Mouse (Mus musculus): Measurements from ENCODE around the gene Asic2.
A peak's percentile ranks its signal among the peaks of the same experiment; 100 is the strongest.
"Not testable (repeated sequence)": the region's sequence is repeated elsewhere in the genome, so short reads cannot be mapped to it uniquely, and the experiment has no call there.

Gene Asic2

DNA sequence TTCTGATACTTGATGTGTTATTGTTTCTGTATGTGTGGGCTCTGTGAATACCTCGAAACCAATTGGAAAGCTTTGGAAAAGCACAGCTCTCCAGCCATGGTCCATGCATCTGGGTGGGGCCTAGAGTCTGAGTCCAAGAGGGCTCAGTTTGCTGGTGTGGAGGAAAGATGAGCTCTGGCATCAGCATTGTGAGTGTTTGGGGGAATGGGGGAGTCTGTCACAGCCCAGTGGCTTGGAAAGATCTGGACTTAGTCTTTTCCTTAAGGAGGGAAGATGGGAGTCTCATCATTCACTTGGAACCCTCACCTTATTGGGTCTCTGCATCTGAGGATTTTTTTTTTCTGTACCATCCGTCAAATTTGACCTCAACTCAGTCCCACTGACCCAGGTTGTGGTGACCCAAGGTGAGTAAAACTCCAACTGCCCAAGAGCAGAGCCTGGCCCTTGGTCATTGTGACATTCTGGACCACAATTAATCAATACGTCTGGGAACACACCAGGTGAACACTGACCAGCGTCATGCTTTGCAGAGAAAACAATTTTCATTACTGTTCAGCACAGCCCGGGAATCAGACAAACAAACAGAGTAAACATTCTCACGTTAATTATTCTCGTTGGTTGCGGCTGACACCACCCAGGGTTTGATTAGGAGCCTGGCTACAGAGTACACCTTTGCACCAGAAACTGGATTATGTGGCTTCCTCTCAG is 594.1 kb downstream of the Asic2 start:
- DNase-seq (ENCODE audit: extremely low read depth, insufficient read length, low spot score) = no peak

DNA sequence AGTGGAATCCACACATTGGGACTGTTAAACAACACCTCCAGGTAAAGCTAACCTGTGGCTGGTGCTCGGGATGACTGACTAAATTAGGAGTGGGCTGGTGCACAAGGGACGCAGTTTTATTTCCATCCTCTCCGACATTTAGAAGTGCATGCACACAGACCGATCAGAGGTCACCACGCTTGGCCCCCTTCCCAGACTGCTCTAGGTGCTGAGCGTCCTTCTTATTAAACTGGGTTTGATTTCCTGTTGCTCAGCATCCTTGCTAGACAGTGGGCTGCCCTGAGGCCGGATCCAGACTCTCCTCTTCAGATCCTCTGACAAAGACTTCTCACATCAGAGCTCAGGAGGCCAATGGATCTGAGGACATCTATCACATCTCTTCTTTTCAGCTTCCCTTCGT is 596.7 kb downstream of the Asic2 start:
- DNase-seq (ENCODE audit: extremely low read depth, insufficient read length, low spot score) = no peak

DNA sequence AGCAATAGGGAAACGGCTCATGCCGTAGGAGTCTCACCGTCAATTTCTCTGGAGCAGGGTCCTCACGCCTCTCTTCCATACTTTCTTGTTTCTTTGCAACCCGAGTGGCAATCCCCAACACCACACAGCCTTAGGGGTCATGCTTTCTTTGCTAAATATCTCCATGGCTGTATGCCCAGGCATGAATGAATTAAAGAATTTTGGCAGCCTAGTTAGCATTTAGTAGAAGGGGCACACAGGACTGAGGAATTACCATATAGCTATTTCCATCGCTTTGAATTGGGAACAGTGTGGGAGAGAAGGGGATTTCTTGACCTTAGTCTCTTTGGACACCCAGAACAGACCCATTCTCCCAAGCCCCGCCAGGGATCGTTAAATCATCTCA is 597.8 kb downstream of the Asic2 start:
- DNase-seq (ENCODE audit: extremely low read depth, insufficient read length, low spot score) = no peak

DNA sequence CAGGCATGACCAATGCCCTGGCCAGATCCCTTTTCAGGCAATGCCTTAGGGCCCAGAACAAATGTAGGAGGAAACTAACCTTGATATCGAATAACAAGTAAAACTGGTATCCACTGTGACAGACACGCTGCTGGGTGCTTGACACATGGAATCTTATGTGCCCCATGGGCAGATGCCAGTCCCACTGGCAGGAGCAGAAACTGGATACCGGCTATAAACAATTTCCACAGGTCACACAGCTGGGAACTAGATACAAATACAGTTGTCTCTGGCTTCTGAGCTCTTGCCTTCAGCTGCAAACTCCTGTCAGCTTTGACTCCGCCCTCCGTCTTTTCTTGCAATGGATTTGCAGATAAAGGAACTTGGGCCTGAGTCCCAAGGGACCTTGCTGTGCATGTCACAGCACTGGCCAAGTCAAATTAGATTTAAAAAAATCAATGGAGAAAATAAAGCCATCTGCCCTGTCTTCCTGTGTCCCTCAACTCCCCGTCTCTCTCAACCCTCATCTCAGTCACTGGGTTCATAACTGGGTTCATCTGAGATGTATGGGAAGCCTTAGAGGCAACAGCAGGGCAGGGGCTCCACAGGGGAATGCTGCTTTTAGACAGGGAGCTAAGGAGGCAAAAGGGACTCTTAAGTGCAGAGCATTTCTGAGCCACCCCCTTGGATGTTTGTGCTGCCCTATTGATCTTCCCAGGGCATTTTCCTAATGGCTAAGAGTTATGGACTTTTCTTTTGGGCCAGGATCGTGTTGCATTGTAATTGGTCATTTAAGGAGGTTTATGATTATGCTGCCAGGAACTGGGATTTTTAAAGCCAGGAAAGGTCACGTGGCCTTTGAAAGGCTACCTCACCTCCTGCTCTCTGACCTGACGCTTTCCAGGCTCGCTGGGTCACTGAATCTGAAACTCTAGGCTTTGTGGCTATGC is 598.5 kb downstream of the Asic2 start:
- no peak for DNase-seq (ENCODE audit: extremely low read depth, insufficient read length, low spot score)

DNA sequence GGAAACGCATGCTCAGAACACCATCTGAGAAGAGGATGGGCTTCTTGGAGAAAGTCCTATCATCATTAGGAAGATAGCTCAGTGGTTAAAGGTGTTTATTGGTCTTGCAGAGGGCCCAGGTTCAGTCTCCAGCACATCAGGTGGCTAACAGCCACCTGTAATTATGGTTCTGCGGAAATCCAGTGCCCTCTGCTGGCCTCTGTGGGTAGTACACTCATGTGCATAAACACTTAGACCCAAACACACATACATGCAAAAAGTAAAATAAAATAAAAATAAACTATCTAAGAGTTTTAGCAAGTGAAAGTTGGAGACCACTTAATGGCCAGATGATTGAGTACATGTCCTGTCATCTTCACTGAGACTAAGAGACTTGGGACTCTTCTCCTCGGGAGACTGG is 603.8 kb downstream of the Asic2 start:
- no peak for DNase-seq (ENCODE audit: extremely low read depth, insufficient read length, low spot score)

GRCm38 (mm10) chr11:81362461-81362860 is 605.8 kb downstream of the Asic2 start:
- DNase-seq (ENCODE audit: extremely low read depth, insufficient read length, low spot score) = no peak

DNA sequence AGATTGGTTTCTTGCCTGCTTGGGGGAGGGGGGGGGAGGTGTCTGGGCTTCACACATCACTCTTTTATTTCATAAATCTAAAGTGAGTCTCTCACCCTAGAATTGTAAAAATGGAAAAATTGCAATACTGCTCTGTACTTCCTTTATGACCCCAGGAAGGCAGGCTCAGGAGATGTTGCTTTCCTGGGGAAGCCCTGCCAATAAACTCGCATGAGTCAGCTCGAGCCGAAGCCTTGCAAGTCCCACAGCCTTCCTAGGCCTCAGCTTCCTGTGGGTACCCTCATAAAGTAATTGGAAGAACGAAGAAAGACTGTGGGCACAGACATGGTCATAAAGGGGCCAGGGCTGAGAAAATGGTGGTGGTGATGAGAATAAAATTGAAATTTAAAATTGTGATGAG is 607.2 kb downstream of the Asic2 start:
- peak; percentile 16 for DNase-seq (ENCODE audit: extremely low read depth, insufficient read length, low spot score)

DNA sequence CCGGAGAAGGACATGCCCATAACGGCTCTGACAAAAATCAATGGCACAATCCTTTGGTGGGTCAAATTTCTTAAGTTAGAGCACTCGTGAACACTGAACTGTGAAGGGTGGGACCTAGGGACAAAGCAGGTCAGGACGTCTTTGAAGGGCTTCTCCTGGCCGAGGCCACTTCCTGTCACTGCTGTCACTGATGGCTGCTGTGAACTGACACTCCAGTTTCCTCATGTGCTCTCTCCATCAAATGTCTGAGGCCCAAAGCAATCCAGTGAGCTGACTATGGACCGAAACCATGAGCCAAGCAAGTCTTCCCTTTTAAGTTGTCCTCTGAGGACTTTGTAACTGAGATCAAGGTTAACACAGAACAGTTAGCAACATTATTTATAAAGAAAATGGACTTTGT is 617.8 kb downstream of the Asic2 start:
- not testable (repeated sequence) for DNase-seq (ENCODE audit: extremely low read depth, insufficient read length, low spot score)

GRCm38 (mm10) chr11:81331977-81332376 is 636.3 kb downstream of the Asic2 start:
- DNase-seq (ENCODE audit: extremely low read depth, insufficient read length, low spot score) = no peak

- DNase-seq (ENCODE audit: extremely low read depth, insufficient read length, low spot score) = no peak
Measured at GRCm38 (mm10) chr11:81330982-81331381, 637.3 kb downstream of the Asic2 start.

DNA sequence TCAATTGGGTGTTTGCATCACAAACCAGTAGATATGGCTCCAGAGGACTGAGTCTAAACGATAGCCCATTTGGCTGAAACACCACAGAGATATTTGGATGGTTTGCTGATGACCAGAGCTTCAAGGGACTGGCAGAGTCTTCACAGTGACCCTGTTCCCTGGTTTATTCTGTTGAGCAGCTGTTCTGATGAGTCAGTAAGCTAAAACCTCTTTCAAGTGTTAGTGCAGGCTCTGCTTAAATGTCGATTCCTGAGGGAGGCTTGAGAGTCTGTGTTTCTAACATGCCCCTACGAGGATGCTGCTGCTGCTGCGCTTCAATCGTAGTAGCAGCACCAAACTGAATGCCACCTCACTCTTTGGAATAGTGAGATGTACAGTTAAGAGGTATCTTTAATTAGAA is 640.2 kb downstream of the Asic2 start:
- no peak for DNase-seq (ENCODE audit: extremely low read depth, insufficient read length, low spot score)

GRCm38 (mm10) chr11:81323146-81323545 is 645.1 kb downstream of the Asic2 start:
- no peak for DNase-seq (ENCODE audit: extremely low read depth, insufficient read length, low spot score)

GRCm38 (mm10) chr11:81322466-81322865 is 645.8 kb downstream of the Asic2 start:
- DNase-seq (ENCODE audit: extremely low read depth, insufficient read length, low spot score) = no peak

DNA sequence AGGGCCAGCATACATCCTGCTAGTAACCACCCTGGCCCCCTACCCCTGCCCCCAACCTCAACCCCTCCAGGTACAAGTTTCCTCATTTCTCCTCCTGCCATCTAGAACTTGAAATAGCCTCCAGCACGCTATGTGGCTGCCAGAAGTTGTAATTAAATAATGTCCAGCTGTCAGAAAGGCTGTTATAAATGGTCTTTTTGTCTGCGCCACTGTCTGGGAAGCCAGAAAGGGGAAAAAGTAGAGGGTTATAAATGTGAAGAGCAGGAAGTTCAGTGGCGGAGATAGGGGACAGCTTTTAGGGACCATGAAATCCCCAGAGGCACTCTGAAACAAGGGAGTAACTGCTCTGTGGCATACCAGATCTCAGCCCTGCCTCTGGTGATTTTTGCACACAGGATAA is 678.2 kb downstream of the Asic2 start:
- DNase-seq (ENCODE audit: extremely low read depth, insufficient read length, low spot score) = no peak

- DNase-seq (ENCODE audit: extremely low read depth, insufficient read length, low spot score) = no peak
Measured at GRCm38 (mm10) chr11:81283185-81283584, 685.1 kb downstream of the Asic2 start.

DNA sequence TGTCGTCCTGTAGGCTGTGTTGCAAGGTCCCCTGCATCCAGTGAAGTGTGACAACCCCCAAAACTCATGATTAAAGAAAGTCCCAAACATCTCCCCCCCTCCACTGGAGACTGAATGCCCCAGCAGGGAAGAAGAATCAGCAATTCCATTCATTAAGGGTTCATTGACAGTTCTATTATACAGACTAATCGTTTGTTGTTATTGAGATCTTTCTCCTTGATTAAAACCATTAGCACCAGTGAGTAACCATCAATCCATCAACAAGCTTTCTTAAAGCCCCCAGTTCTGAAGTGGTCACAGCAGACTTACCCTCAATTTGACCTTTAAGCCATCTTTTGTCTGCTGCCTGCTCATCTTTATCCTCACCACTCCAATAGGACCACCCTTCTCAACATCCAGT is 688.2 kb downstream of the Asic2 start:
- no peak for DNase-seq (ENCODE audit: extremely low read depth, insufficient read length, low spot score)

DNA sequence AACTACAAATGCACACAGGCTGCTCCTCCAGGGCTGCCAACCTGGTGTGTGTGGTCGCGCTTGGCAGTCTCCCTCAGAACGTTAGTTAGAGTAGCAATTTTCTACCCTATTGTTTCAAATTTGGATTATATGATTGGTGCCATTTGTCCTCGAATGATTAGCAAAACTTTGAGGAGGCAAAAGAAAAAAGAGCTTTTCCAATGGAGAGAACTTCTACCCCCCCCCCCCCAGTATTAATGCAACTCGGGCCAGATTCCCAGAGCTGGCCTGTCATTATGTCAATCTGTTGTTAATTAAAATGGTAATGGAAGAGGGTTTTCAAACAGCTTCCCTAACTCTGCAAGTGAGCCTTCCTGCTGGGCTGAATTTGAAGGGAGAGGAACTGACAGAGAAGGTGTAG is 690.9 kb downstream of the Asic2 start:
- DNase-seq (ENCODE audit: extremely low read depth, insufficient read length, low spot score) = no peak

DNA sequence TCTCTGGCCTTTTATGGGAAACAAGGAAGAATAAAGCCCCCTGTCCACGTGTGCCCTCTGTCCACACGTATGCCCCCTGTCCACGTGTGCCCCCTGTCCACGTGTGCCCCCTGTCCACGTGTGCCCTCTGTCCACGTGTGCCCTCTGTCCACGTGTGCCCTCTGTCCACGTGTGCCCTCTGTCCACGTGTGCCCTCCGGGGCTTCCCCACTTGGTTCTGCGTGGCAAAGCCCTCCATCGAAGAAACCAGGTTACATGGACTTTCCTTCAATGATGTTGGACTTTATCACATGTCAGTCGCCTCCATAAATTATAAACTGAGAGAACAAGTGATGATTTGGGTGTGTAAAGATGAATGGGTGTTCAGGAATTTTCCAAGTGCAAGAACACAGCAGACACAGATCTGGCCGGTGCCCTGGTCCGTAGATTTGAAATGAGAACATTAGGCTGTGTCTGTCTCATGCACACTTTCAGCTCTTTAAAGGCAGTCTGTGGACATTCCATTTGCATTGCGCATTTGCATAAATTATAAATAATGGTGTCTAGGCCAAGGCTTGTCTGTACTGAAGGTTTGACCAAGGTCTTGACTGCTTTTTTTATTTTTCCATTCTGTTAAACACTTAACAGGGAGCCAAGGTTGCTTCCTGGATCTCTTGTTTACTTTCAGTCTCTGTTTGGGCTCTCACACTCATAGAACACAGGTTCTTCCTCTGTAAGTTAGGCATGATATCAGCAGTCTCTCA is 695.4 kb downstream of the Asic2 start:
- no peak for DNase-seq (ENCODE audit: extremely low read depth, insufficient read length, low spot score)

GRCm38 (mm10) chr11:81271422-81271821 is 696.8 kb downstream of the Asic2 start:
- no peak for DNase-seq (ENCODE audit: extremely low read depth, insufficient read length, low spot score)

DNA sequence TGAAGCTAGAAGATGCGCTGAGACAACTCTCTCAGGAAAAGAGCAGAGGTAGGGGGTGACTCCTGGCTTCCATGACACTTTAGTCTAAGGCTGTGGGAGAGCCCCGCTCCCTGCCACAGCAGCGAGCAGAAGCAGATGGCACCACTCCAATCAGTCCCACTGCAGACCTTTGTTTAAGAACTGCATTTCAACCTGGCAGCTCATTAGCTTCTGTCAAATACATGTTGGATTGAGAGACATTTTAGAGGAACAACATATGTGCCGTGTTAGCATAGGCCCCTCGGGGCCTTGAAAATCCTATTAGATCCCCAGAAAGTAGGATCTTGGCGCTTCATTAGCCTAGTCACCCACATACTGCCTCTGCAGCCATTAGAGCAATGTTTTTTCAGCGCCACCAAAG is 697.7 kb downstream of the Asic2 start:
- no peak for DNase-seq (ENCODE audit: extremely low read depth, insufficient read length, low spot score)

DNA sequence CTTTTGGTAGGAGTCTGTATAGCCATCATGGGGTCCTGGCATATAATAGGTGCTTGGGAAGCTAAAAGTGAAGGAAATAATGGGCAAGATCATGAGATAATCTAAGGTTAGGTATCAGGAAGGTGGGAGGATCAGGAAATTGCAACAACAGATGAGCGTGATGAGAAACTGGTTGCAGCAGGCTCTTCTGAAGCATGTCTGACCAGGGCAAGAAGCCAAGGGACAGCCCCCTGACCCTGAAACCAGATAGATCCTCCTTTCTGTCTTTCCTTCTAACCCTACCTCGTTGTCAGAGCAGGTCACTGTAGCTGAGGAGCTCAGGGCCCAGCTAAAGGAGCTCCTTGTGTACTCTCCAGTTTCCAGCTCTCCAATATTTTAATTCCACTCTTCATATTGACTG is 704.5 kb downstream of the Asic2 start:
- DNase-seq (ENCODE audit: extremely low read depth, insufficient read length, low spot score) = no peak

Measured in 3134 (cell line).